Mouse (Mus musculus) lung, adult 18-20 months (tissue): ENCODE data around the gene Jag2.
A peak's percentile ranks its signal among the peaks of the same experiment; 100 is the strongest.

Experiments used
- DNase-seq, 2 experiments: peaks; one replicate each; pipeline ENCODE4 v3.0.0; 2022; ENCODE audit warnings: mixed read lengths in 2 of 2

Jag2 gene

GRCm38 (mm10) chr12:112929562-112930352, at the start of gene Jag2:
Jag2 (minus strand) TSS chr12:112929776.
- DNase-seq = peak; percentile 63 to 71

DNA sequence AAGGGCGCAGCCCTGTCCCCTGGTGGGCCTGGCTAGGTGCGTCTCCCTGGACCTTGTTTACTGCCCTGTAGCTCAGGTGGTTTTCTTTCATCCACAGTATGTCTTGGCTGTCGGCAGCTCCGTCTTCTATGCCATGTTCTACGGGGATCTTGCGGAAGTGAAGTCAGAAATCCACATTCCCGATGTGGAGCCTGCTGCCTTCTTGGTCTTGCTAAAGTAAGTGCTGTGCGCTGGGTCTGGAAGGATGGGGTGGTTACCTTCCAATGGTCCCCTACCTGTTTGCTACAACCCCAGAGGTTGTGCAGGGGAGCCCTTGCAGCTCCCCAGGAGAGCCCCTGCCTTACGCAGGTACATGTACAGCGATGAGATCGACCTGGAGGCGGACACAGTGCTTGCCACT, 47.6 kb upstream of the Jag2 start:
- DNase-seq = no peak

- DNase-seq = peak; percentile 90 to 94
These were observed 46.9 kb upstream of the Jag2 start, which contains the start of gene Btbd6 for GRCm38 (mm10) chr12:112976371-112977073. Btbd6 (plus strand) TSS chr12:112976482.

GRCm38 (mm10) chr12:112974736-112975135, 45.2 kb upstream of the Jag2 start:
- DNase-seq = no peak

DNA sequence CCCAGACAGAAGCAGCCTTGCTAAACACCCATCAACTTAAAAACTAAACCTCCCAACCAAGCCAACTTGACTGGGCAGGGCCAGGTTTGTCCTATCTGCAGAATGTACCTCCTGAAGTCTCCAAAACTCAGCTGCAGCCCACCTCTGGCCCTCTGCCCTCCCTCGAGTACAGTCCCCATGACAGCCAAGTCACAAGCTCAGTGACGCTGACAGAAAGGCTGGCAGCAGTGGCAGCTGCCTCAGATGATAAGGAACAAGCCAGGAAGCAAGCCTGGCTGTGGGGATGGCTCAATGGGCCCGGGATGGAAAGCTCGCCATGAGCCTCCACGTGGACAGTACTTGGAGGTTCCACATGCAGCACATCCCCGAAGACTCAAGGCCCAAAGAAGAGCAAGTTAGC, 40.0 kb upstream of the Jag2 start:
- DNase-seq = no peak

GRCm38 (mm10) chr12:112968943-112969342, 39.4 kb upstream of the Jag2 start:
- no peak for DNase-seq

GRCm38 (mm10) chr12:112965783-112966182, 36.2 kb upstream of the Jag2 start:
- DNase-seq = no peak

- DNase-seq = no peak
These were observed 32.3 kb upstream of the Jag2 start for GRCm38 (mm10) chr12:112961872-112962271.

DNA sequence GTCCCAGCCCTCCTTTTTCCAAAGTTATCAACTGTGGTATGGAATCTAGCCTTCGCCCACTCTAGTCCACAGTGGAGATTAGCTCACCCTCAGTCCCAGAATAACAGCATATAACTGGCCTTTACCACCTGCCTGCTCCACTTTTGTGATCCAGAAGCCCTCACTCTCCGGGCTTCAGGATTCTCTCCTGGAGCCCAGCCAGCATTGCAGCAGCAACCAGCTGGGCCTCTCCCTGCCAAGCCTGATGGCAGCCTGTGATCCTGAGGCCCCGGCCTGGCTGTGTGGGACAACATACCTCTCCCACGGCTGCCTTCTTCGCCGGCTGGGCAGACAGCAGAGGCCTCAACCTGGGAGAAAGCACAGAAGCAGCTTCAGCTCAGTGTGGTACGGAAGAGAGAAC, 31.9 kb upstream of the Jag2 start:
- DNase-seq = no peak

- DNase-seq = no peak
These were observed 29.8 kb upstream of the Jag2 start for GRCm38 (mm10) chr12:112959421-112959820.

DNA sequence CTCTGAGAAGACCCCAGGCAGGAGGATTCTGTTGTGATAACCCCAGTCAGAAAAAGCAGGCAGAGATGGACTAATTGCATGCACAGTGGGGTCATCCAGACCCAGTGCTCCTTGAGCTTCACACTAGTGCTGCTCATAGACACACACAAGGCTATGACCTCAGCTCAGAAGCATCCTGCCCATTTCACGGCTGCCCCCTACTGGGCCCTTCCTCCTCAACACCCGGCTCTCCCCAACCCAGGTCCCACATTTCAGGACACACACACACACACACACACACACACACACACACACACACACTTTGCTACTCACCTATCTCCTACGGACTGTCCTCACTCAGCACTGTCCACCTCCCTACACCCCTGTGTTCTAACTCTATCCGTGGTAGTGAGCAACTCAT, 28.7 kb upstream of the Jag2 start:
- DNase-seq = peak in 1 of 2 experiments; percentile 64

GRCm38 (mm10) chr12:112955800-112956199, 26.2 kb upstream of the Jag2 start:
- DNase-seq = peak; percentile 77 to 80

DNA sequence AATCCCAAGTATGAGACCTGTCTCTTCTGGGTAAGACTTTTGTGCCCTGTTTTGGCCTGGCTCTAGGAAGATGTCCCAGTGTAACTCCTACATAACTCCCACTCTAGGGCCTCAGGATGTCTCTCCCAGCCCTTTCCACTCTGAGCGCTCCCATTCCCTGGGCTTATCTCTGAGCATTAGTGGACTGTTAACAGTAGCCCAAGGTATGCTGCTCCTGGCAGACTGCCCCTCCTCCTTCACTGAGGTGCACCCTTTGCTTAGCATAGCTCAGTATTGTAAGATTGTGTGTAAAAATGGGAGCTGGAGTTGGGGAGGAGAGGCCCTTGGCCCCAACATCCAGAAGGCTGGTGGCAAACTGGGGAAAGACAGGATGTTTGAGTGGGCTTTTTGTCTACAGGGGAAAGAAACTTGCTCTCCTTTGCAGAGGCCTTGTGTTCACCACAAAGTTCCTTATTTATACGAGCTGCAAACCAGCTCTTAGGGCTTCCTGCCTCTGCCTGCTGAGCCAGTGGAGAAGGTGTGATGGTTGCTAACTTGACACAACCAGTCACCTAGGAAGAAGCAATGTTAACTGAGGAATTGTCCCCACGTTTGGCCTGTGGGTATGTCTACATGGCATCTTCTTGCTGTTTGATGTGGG, 23.5 kb upstream of the Jag2 start:
- no peak for DNase-seq

- DNase-seq = peak; percentile 82 to 87
These were observed 22.9 kb upstream of the Jag2 start for GRCm38 (mm10) chr12:112952433-112952832.

DNA sequence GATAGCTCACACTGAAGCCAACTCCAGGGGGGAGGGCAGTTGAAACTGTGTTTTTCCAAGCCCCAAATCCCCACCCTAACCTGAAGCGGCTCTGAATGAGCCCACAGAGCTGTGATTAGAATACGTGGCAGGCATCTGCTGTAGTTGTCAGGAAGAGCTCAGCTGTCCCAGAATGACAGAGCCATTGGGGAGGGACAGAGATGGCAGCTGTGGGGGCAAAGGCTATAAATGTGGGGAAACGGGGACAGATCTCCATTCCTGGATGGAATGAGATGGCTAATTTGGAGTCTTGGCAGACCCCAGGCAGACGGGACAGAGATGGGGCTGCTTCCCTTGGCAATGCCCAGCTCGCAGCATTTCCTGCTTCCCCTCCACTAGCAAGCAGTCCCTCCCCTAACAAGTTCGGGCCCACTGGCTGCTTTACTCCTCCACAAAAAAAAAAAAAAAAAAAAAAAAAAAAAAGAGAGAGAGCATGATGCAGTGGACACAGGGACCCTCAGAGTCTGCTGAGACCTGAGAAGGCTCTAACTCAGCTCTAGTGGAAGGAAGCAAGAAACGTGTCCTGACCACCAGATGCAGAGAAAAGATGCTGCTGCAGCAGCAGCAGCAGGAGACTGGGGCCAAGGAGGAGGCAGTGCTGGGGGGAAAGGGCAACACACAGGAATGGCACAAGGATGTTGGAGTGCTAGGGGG, 21.7 kb upstream of the Jag2 start:
- DNase-seq = no peak

- DNase-seq = no peak
These were observed 21.2 kb upstream of the Jag2 start for GRCm38 (mm10) chr12:112950761-112951129.

- peak; percentile 91 to 94 for DNase-seq
These were observed 20.6 kb upstream of the Jag2 start for GRCm38 (mm10) chr12:112950040-112950760.

GRCm38 (mm10) chr12:112947307-112947706, 17.7 kb upstream of the Jag2 start:
- peak in 1 of 2 experiments; percentile 33 for DNase-seq

DNA sequence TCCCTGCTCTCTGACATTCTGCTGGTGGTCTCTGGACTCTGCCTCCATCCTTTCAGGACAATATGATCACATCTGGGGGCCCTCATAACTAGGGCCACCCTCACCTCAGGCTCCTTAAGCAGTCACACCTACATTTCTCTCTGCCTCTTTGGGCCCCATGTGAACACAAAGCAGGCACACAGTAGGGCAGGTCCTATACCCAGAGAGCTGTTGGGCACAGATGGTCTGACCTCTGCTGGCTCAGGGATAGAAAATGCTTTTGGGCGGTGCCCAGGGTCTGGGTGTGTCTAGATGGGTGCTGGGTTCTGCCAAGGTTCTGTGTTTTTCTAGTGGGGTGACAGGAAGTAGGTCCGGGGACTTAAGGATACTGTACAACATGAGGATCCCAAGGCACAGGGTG, 14.1 kb upstream of the Jag2 start:
- no peak for DNase-seq

DNA sequence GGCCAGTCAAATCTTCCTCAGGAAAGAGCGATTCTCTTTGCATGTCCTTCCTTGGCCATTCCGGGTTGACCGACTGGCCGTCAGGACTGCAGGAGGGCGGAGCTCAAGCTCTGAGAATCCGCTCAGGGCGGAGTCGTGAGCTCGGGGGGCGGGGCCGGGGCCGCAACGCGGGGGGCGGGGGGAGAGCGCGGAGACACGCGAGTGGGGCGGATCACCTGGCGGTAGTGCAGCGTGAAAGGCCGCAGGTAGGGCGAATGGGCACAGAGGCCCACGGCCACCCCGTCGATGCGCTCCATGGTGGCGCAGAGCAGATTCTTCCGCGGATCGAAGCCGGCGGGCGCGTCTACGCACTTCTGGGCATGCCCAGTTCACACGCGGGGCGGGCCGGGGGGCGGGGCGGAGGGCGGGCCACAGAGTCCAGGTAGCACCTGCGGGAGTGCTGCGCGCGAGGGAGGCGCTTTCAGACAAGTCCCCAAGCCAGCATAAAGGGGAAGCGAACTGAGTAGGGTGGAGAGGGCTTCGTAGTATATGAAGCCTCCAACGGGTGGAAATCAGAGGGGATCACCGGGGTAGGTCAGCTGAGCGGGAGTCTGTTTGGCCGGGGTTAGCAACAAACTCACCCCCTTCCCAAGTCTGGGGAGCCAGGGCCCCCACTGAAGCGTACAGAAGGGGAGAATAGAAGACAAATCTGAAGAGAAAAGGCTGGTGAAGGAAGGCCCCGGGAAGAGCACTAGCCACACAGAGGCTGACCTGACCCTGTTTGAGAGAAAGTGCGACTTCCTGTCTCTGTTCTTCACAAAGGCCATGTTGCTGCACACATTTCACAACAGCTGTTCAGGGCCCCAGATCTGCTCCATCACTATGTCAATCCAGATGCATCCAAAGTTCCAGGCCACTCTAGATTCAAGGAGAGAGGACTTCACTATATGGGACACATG, 12.5 kb upstream of the Jag2 start, which contains the start of gene Nudt14:
Gene Nudt14, minus strand, starts transcription at position 349 of the 938 bp plus-strand sequence.
- DNase-seq = peak; percentile 78 to 82
